Mouse (Mus musculus) hindbrain, embryonic 12.5 days (tissue): ENCODE results near the gene Psmd4. TPM values are rescaled to one million over a fixed set of nuclear protein-coding genes. Genes with fewer than 3 reads are reported as not detected.

Experiments
- ATAC-seq: fragments of 200-750 bp; cut with Nextera tagmentation; 2 replicates; pipeline ENCODE4 v1.8.0; 2017; ENCODE audit warnings: moderate TSS enrichment; ENCODE audit not compliant: low FRiP score
- H3K27ac ChIP-seq: fragments of 300-500 bp; sonication (generic); 2 replicates; pipeline ENCODE4 v1.5.1; 2016; ENCODE audit warnings: mild to moderate bottlenecking
- H3K27me3 ChIP-seq: fragments of 300-500 bp; sonication (generic); 2 replicates; pipeline ENCODE4 v1.6.1; 2016; ENCODE audit warnings: mild to moderate bottlenecking
- H3K36me3 ChIP-seq: fragments of 300-500 bp; sonication (generic); 2 replicates; pipeline ENCODE4 v1.6.1; 2016; ENCODE audit warnings: mild to moderate bottlenecking
- H3K4me1 ChIP-seq: fragments of 300-500 bp; sonication (generic); 2 replicates; pipeline ENCODE4 v1.6.1; 2016
- H3K4me2 ChIP-seq: fragments of 300-500 bp; sonication (generic); replicated peaks from 2 replicates; pipeline ENCODE4 v1.6.1; 2016; ENCODE audit warnings: mild to moderate bottlenecking
- H3K4me3 ChIP-seq: fragments of 300-500 bp; sonication (generic); 2 replicates; pipeline ENCODE4 v1.5.1; 2016; ENCODE audit warnings: mild to moderate bottlenecking
- H3K9ac ChIP-seq: fragments of 300-500 bp; sonication (generic); 2 replicates; pipeline ENCODE4 v1.6.1; 2016; ENCODE audit warnings: mild to moderate bottlenecking, moderate library complexity
- H3K9me3 ChIP-seq: fragments of 300-500 bp; sonication (generic); replicated peaks from 2 replicates; pipeline ENCODE4 v1.6.1; 2016; ENCODE audit warnings: mild to moderate bottlenecking
- WGBS: fragments of 180-500 bp; shearing (Covaris S2); methylation state at CpG from one replicate; pipeline ENCODE4 v1.1.7; 2016; 5-methylcytosine and 5-hydroxymethylcytosine counted together
- polyA plus RNA-seq: library from polyadenylated mRNA; unstranded; fragments of >200 nt; fragmentation: Nextera tagmentation; extraction: Ambion mirVana; gene quantifications from 2 replicates; pipeline ENCODE4 v1.2.1, GENCODE M21; 2016

The Psmd4 gene
- polyA plus RNA-seq, result 263 and 276 TPM in 2 replicates

DNA sequence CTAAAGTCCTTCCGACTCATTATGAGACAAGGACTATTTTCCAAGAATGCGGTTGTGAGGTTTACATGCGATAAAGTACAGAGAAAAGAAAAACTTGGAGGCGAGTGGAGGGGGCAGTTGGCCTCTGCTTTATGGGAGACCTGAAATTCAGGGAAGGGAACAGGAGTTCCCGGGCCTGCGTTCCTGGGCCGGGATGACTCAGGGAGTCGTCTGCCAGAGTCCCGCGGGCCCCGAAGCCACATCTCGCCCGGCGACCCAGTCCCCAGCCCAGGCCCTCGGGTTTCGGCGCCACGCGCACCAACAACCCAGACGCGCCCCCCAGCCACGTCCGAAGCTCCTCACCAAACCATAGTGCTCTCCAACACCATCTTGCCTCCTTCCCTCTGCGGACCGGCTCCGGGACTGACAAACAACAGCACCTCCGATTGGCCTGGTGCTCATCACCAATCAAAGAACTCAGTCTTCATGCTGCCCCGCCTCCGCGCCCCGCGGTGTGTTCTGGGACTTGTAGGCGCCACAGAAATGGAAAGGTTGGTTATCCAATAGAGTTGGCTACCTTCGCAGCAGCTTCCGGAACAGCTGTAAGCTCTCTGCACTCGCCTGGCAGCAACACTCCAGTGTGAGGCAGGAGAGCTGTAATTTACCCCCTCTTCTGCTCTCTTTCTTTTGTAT, at the start of gene Psmd4:
Gene Psmd4, minus strand, starts transcription at position 449 of the 672 bp plus-strand sequence.
- WGBS, result 0% methylated on average over 36 of the region's 36 CpGs
- Histone ChIP-seq H3K36me3 (peaks cover 15% of the 10 kb centered on the region), H3K4me2 (peak within 1 kb of the TSS; percentile 57), H3K27ac (0 out of 2 replicates have a peak within 1 kb of the TSS, but pooled peaks have one; percentile 35), H3K4me3 (peak within 1 kb of the TSS; percentile 80), H3K9ac (peak within 1 kb of the TSS; percentile 85), H3K4me1 (peaks cover 7% of the 10 kb centered on the region), H3K9me3 (no peaks in the 10 kb centered on the region), H3K27me3 (no peaks in the 10 kb centered on the region)
- peak; percentile 99 for ATAC-seq

DNA sequence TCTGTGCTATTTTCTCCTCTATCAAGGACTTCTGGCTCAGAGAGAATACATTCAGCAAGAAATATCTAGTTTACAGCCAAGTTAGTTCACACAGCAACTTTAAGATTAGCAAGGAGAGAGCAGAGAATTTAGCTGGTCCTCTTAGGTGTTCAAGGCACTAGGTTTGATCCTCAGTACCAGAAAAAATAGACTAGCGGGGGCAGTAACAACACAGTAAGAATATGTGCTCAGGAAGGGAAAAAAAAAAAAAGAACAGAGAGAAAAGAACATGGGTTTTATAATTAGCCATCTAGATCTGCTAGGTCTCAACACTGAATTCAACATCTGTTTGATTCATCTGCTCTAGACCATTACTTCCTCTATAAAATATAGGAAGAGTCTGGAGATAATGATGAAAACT, 45.7 kb upstream of the Psmd4 start:
- Histone ChIP-seq H3K4me3 (no peak overlapping the region), H3K27ac (no peak overlapping the region), H3K4me1 (no peaks in the 10 kb centered on the region), H3K36me3 (peaks cover 4% of the 10 kb centered on the region; the same call in 1 of the 2 replicates), H3K4me2 (no peak overlapping the region), H3K27me3 (no peaks in the 10 kb centered on the region), H3K9me3 (no peaks in the 10 kb centered on the region), H3K9ac (no peak overlapping the region)
- 100% methylated on average over 1 of the region's 1 CpGs for WGBS
- ATAC-seq, result no peak

DNA sequence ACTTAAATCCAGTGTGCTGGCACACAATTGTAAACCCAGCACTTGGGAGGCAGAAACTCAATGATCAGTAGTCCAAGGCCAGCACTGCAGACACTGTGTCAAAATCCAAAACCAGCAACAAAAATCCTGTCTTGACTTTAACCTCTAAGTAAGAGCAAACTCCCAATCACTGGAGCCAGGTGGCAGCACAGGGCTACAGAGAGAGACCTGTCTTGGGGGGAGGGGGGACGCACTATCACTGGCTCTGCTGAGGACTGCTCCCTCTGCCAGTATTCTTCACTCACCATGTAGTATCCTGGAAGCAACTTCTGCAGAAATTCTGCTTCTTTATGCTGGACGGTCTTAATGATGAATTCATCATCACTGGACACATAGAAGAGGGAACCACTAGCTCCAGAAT, 29.2 kb upstream of the Psmd4 start:
- H3K9me3 ChIP-seq, result no peaks in the 10 kb centered on the region
- H3K4me3 ChIP-seq, result no peak overlapping the region
- ATAC-seq, result no peak
- 90% methylated on average over 2 of the region's 2 CpGs for WGBS
- no peak overlapping the region for H3K27ac ChIP-seq
- no peak overlapping the region for H3K4me2 ChIP-seq
- no peaks in the 10 kb centered on the region for H3K27me3 ChIP-seq
- no peaks in the 10 kb centered on the region for H3K4me1 ChIP-seq
- H3K9ac ChIP-seq, result no peak overlapping the region
- peaks cover 81% of the 10 kb centered on the region for H3K36me3 ChIP-seq

DNA sequence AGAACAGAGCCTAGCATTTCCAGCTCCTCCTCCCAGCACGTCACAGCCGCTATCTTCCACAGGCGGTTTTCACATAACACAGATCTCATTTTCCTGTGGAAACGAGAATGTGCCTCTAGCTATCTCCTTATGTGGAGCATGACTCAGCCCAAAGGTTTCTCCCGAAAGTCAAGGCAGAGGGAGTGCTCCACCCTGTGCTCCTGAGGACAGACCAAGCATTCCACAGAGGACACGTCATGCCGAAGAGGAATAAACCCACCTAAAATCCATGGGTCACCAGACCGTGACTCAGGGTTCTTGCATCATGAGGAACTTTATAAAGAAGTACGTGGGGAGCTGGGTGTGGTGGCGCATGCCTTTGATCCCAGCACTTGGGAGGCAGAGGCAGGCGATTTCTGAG, 24.2 kb upstream of the Psmd4 start:
- no peaks in the 10 kb centered on the region for H3K4me1 ChIP-seq
- no peaks in the 10 kb centered on the region for H3K9me3 ChIP-seq
- no peaks in the 10 kb centered on the region for H3K27me3 ChIP-seq
- no peak overlapping the region for H3K9ac ChIP-seq
- H3K36me3 ChIP-seq, result peaks cover 91% of the 10 kb centered on the region
- no peak overlapping the region for H3K4me2 ChIP-seq
- 93% methylated on average over 11 of the region's 11 CpGs for WGBS
- H3K4me3 ChIP-seq, result no peak overlapping the region
- H3K27ac ChIP-seq, result no peak overlapping the region
- ATAC-seq, result no peak

DNA sequence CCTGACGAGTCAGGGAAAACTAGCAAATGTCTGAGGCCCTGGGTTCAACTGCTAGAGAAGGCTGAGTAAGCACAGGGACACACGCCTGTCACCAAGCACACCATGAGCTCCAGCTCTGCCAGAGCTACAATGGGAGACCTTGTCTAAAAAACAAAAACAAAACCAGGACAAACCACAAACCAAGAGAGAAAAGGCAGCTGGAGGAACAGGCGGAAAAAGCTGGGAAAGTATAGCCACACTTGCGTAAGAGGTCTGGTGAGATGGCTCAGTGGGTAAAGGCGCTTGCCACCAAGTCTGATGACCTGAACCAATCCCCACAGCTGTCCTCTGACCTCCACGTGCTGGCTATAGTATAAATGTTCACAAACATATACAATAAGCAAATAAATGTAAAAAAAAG, 23.7 kb upstream of the Psmd4 start:
- H3K9ac ChIP-seq, result no peak overlapping the region
- H3K4me2 ChIP-seq, result no peak overlapping the region
- no peak for ATAC-seq
- H3K4me3 ChIP-seq, result no peak overlapping the region
- no peak overlapping the region for H3K27ac ChIP-seq
- peaks cover 91% of the 10 kb centered on the region for H3K36me3 ChIP-seq
- no peaks in the 10 kb centered on the region for H3K4me1 ChIP-seq
- H3K27me3 ChIP-seq, result no peaks in the 10 kb centered on the region
- H3K9me3 ChIP-seq, result no peaks in the 10 kb centered on the region
- WGBS, result 89% methylated on average over 6 of the region's 6 CpGs

DNA sequence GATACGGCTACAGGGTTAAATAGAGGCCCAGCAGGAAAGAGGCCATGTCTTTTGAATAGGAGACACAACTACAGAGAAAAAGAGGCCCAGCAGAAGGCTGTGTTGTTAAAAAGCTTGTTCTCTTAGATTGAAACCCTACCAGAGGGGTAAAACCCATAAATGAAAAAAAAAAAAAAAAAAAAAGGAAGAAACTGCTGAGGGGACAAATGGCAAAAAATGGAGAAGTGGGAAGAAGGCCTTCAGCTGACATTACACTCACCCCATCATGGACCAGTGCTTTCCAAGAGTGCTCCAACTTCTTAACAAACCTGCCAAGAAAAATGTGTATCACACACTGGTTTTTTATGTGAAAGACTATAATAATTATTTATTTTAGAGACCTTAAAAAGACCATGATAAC, 23.1 kb upstream of the Psmd4 start:
- no peak overlapping the region for H3K9ac ChIP-seq
- whole genome bisulfite sequencing, result 77% methylated on average over 1 of the region's 1 CpGs
- no peaks in the 10 kb centered on the region for H3K9me3 ChIP-seq
- H3K4me2 ChIP-seq, result no peak overlapping the region
- H3K27me3 ChIP-seq, result no peaks in the 10 kb centered on the region
- H3K36me3 ChIP-seq, result peaks cover 91% of the 10 kb centered on the region
- no peaks in the 10 kb centered on the region for H3K4me1 ChIP-seq
- no peak for ATAC-seq
- H3K4me3 ChIP-seq, result no peak overlapping the region
- no peak overlapping the region for H3K27ac ChIP-seq

DNA sequence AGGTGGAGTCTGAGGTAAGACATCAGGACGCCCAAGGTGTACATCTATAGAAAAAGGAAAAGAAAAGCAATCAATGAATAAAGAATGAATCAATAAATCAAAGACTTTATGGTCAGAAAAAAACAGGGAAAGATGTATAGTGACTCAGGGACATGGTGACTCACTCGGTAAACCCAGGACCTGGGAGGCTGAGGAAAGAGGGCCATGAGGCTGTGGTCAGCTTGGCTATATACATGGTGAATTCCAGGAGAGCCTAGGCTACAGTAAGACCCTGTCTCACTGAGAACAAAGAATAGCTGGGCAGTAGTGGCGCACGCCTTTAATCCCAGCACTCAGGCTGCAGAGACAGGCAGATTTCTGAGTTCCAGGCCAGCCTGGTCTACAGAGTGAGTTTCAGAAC, 21.3 kb upstream of the Psmd4 start:
- H3K36me3 ChIP-seq, result peaks cover 92% of the 10 kb centered on the region
- no peak for ATAC-seq
- H3K4me1 ChIP-seq, result no peaks in the 10 kb centered on the region
- H3K4me3 ChIP-seq, result no peak overlapping the region
- no peaks in the 10 kb centered on the region for H3K27me3 ChIP-seq
- no peak overlapping the region for H3K9ac ChIP-seq
- WGBS, result 96% methylated on average over 4 of the region's 4 CpGs
- H3K4me2 ChIP-seq, result no peak overlapping the region
- H3K9me3 ChIP-seq, result no peaks in the 10 kb centered on the region
- H3K27ac ChIP-seq, result no peak overlapping the region

DNA sequence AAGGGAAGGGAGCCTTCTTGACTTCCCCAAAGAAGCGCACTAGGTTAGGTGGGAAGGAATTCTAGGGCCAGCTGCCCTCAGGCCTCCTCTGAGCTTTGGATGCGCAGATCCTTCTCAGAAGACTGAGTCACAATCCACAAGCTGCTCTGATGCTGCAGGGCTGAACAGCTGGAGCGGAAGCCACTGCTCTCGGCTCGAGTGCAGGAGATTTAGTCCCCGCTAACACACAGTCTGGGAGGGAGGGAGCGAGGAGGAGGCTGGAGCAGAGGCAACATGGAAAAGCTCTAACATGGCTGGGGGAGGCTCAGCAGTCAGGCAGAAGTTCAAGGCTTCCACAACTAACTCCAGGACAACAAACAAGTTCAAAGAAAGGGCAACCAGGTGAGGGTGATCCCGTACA, 15.7 kb upstream of the Psmd4 start:
- Histone ChIP-seq H3K9ac (no peak overlapping the region), H3K27ac (no peak overlapping the region)

DNA sequence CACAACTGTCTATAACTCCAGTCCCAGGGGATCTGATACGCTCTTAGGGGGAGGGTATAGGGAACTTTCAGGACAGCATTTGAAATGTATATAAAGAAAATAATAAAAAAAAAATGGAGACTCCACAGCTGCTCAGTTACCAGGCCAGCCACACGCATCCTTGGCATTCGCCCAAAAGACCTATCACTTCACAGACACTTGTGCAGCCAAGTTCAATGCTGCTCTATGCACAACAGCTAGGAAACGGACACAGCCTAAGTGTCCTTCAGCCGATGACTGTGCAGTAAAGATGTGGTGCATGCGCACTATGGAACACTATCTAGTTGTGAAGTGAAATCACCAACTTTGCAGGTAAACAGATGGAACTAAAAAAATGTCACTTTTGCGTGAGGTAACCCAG, 13.9 kb upstream of the Psmd4 start:
- no peak overlapping the region for H3K9ac ChIP-seq
- no peak for ATAC-seq
- no peak overlapping the region for H3K27ac ChIP-seq
- no peak overlapping the region for H3K4me2 ChIP-seq
- no peaks in the 10 kb centered on the region for H3K4me1 ChIP-seq
- no peaks in the 10 kb centered on the region for H3K27me3 ChIP-seq
- H3K36me3 ChIP-seq, result peaks cover 41% of the 10 kb centered on the region
- no peaks in the 10 kb centered on the region for H3K9me3 ChIP-seq
- WGBS, result 96% methylated on average over 7 of the region's 7 CpGs
- H3K4me3 ChIP-seq, result no peak overlapping the region

More for the DNA sequence above, 15.7 kb upstream of the Psmd4 start:
- Histone ChIP-seq H3K9me3 (no peaks in the 10 kb centered on the region), H3K27me3 (no peaks in the 10 kb centered on the region), H3K4me2 (no peak overlapping the region), H3K4me1 (no peaks in the 10 kb centered on the region), H3K4me3 (no peak overlapping the region), H3K36me3 (peaks cover 57% of the 10 kb centered on the region)
- ATAC-seq, result no peak
- 88% methylated on average over 8 of the region's 8 CpGs for WGBS

DNA sequence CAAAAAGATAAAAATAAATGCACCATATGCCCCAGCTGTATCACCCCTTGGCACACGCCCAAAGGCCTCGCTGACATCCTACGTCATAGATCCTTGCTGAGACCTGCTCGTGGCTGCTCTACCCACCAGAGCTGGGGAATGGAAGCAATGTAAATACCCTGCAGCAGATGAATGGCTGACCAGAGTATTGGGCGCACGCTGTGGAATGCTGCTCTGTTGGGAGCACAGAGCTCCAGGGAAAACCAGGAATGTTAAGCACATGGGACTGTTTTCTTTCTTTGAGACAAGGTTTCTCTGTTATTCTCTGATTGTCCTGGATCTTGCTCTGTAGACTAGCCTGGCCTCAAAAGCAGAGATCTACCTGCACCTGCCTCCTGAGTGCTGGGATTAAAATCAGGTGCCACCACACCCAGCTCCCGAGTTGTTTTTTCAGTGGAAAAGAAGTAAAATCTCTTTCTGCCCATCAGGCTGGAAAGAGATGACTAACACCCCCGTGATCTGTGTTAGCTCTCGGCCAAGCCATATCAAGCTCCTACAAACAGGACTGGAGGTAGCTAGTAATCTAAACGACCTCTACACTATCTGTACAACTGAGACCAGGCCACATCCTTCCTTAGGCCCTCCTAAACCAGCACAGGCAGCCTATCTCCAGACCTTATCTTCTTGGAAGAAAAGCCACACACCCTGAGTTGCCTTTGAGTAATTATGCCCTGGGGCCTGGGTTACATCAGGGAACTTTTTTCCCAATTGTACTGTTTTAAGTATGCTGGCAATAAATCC, 12.3 kb upstream of the Psmd4 start:
- Histone ChIP-seq H3K9me3 (no peaks in the 10 kb centered on the region), H3K27me3 (no peaks in the 10 kb centered on the region), H3K9ac (no peak overlapping the region), H3K4me2 (no peak overlapping the region), H3K4me3 (no peak overlapping the region), H3K36me3 (peaks cover 25% of the 10 kb centered on the region), H3K4me1 (no peaks in the 10 kb centered on the region), H3K27ac (no peak overlapping the region)
- 59% methylated on average over 10 of the region's 10 CpGs for WGBS
- no peak for ATAC-seq

DNA sequence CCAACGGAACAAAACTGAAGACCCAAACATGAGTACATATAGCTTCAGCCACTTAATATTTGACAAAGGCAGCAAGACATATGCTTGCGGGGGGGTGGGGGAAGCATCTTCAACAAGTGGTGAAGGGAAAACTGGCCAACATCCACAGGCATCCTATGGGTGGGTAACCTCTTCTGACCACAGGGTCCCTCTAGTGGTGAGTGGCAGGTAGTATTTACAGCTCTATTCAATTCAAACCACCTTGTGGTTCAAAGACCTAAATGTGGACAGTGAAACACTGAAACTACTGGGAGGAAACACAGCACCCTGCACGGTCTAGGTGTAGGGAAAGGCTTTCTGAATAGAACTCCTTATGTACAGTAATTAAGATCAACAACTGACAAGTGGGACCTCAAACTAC, 11.3 kb upstream of the Psmd4 start:
- Histone ChIP-seq H3K9ac (no peak overlapping the region), H3K9me3 (no peaks in the 10 kb centered on the region), H3K36me3 (peaks cover 16% of the 10 kb centered on the region), H3K27me3 (no peaks in the 10 kb centered on the region), H3K4me2 (no peak overlapping the region), H3K4me3 (no peak overlapping the region), H3K4me1 (no peaks in the 10 kb centered on the region), H3K27ac (no peak overlapping the region)
- ATAC-seq, result no peak
- 43% methylated on average over 3 of the region's 3 CpGs for WGBS

DNA sequence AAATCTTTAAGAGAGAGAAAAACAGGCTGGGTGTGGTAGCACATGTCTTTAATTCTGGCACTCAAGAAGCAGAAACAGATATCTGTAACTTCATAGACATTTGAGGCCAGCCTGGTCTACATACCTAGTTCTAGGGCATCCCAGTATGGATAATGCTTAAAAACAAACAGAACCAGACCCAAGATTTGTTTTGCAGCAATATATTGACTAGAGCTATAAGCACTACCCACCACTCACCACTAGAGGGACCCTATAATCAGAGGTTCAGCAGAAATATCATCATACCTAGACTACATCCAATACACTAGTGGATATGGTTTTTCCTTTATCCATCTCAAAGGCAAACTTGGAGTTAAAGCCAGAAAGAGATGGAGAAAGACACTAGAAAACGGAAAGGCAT, 10.5 kb upstream of the Psmd4 start:
- H3K27me3 ChIP-seq, result no peaks in the 10 kb centered on the region
- no peak overlapping the region for H3K27ac ChIP-seq
- H3K4me3 ChIP-seq, result no peak overlapping the region
- 42% methylated on average over 1 of the region's 1 CpGs for WGBS
- no peak overlapping the region for H3K9ac ChIP-seq
- ATAC-seq, result no peak
- H3K4me2 ChIP-seq, result no peak overlapping the region
- peaks cover 10% of the 10 kb centered on the region; the same call in 1 of the 2 replicates for H3K36me3 ChIP-seq
- H3K9me3 ChIP-seq, result no peaks in the 10 kb centered on the region
- no peaks in the 10 kb centered on the region for H3K4me1 ChIP-seq

DNA sequence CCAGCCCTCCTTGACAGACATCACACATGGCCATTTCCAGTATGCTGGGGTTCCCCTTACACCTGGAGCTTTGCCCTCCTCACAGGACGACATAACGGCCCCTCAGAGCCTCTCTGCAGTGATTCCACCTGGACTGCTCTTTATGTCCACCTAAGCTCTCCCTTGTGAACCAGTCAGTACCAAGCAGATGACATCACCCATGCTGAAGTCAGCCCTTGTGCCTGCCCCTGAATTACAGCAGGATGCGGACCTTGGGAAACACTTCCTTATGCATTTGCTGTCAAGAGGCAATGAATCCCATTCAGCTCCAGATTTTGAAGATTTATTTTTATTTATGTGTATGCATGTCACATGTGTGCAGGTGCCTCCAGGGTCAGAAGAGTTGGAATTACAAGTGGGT, 5.5 kb upstream of the Psmd4 start:
- Histone ChIP-seq H3K4me2 (no peak overlapping the region), H3K4me3 (no peak overlapping the region), H3K9ac (no peak overlapping the region), H3K4me1 (no peaks in the 10 kb centered on the region), H3K36me3 (no peaks in the 10 kb centered on the region), H3K9me3 (no peaks in the 10 kb centered on the region), H3K27ac (no peak overlapping the region), H3K27me3 (no peaks in the 10 kb centered on the region)
- ATAC-seq, result no peak
- 75% methylated on average over 3 of the region's 3 CpGs for WGBS
